In the genomic region with DNA sequence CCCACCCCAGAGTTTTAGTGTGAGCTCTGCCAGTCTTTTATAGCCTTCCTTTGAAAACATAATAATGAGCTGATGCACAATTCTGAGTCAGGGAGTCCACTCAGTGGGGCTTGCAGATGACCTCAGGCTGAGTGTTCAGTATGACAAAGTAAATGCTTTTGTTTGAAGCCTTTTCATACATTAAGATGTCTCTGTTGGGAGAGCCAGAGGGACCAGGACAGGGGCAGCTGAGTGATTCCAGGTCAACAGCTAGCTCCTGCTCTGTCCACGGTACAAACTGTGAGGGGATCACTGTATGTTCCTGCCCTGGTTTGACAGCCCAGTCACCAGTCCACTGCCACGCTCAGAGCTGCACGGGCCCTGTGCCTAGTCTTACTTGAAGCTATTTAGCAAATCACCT, we compare ENCODE assay signal across 10 mouse cellular contexts. TPM values are rescaled to one million over a fixed set of nuclear protein-coding genes. Genes with fewer than 3 reads are reported as not detected.
DNase-seq lines count a peak whose midpoint lies in the region; ATAC-seq and TF ChIP-seq lines count a peak whose summit lies in the region.
"Had no signal": no experiment of that assay in that cellular context is flagged by ENCODE, and none has a peak within 500 bp of the region (broad histone marks: within the 10 kb centered on the region; RNA-seq: fewer than 3 reads in every experiment).

No protein-coding gene starts in this region.

- H3K27ac ChIP-seq in hindbrain, embryonic 11.5 days (ENCODE audit: low read depth, low read length), result peak overlapping the region; percentile 97
- no peak overlapping the region for H3K27ac ChIP-seq in hindbrain, postnatal 0 days
- no peak overlapping the region; the same call in 1 of the 2 replicates for H3K27ac ChIP-seq in forebrain, embryonic 14.5 days (ENCODE audit: low read depth, low read length)

- ATAC-seq in hindbrain, embryonic 11.5 days (ENCODE audit: low FRiP score), result peak; percentile 51
- ATAC-seq in hindbrain, postnatal 0 days, result no peak
- ATAC-seq in Patski, result peak; percentile 52
- no peak for ATAC-seq in forebrain, embryonic 14.5 days
- ATAC-seq in inflammation-experienced regulatory T-cells, adult 6 months, result no peak

- DNase-seq in hindbrain, embryonic 11.5 days (ENCODE audit: low spot score), result peak; percentile 61
- DNase-seq in hindbrain, postnatal 0 days (ENCODE audit: low spot score), result no peak
- DNase-seq in Patski (ENCODE audit: low read depth, low spot score), result peak; percentile 54
- DNase-seq in forebrain, embryonic 14.5 days (ENCODE audit: low spot score), result peak; percentile 41
- DNase-seq in neural tube, embryonic 10.5 days (ENCODE audit: extremely low spot score, low spot score), result peak; percentile 69
- DNase-seq in spleen, postnatal 14 days (ENCODE audit: low spot score in 2 of 2), result no peak
- DNase-seq in layer of hippocampus, adult 11-12 months (ENCODE audit: low spot score), result no peak

- in situ Hi-C loops in Patski (cut with MboI; ENCODE audit: low pct_unique_long_range_greater_than_20kb), result no loop called here

- no peaks in the 10 kb centered on the region for H3K27me3 ChIP-seq in hindbrain, embryonic 11.5 days (ENCODE audit: control insufficient read depth, insufficient read depth, low read length)
- no peaks in the 10 kb centered on the region for H3K27me3 ChIP-seq in hindbrain, postnatal 0 days (ENCODE audit: insufficient read depth, low read length)
- H3K27me3 ChIP-seq in Patski, result no peaks in the 10 kb centered on the region
- no peaks in the 10 kb centered on the region for H3K27me3 ChIP-seq in forebrain, embryonic 14.5 days (replicated peaks; ENCODE audit: control insufficient read depth, insufficient read depth, low read length)

- peak overlapping the region; percentile 23; the same call in 1 of the 2 replicates for H3K9ac ChIP-seq in hindbrain, embryonic 11.5 days (ENCODE audit: low read depth, low read length)
- no peak overlapping the region for H3K9ac ChIP-seq in hindbrain, postnatal 0 days (replicated peaks; ENCODE audit: low read length)
- H3K9ac ChIP-seq in forebrain, embryonic 14.5 days (ENCODE audit: low read length), result no peak overlapping the region

- no peak for TF ChIP-seq CTCF in hindbrain, postnatal 0 days (IDR thresholded peaks at IDR 0.05; ENCODE audit: low read depth)
- no peak for TF ChIP-seq CTCF in Patski (IDR thresholded peaks at IDR 0.05)

- H3K4me2 ChIP-seq in hindbrain, embryonic 11.5 days (replicated peaks; ENCODE audit: low read depth, low read length), result no peak overlapping the region
- no peak overlapping the region for H3K4me2 ChIP-seq in hindbrain, postnatal 0 days (ENCODE audit: low read depth, low read length)
- no peak overlapping the region for H3K4me2 ChIP-seq in forebrain, embryonic 14.5 days (ENCODE audit: low read length)

- no peaks in the 10 kb centered on the region for H3K9me3 ChIP-seq in hindbrain, embryonic 11.5 days (ENCODE audit: control insufficient read depth, low read length)
- H3K9me3 ChIP-seq in hindbrain, postnatal 0 days (ENCODE audit: low read length), result no peaks in the 10 kb centered on the region
- H3K9me3 ChIP-seq in forebrain, embryonic 14.5 days (replicated peaks; ENCODE audit: control insufficient read depth, low read length), result no peaks in the 10 kb centered on the region

- POLR2A ChIA-PET in Patski (lab: Charles Lee), result no interaction called here

- CTCF ChIA-PET in Patski (lab: Charles Lee), result no interaction called here

- H3K4me1 ChIP-seq in hindbrain, embryonic 11.5 days (replicated peaks; ENCODE audit: control insufficient read depth, insufficient read depth, low read length), result peaks cover 8% of the 10 kb centered on the region
- peaks cover 5% of the 10 kb centered on the region for H3K4me1 ChIP-seq in hindbrain, postnatal 0 days (ENCODE audit: insufficient read depth, low read length)
- H3K4me1 ChIP-seq in forebrain, embryonic 14.5 days (ENCODE audit: control insufficient read depth, insufficient read depth, low read length), result peaks cover 9% of the 10 kb centered on the region

- no peaks in the 10 kb centered on the region for H3K36me3 ChIP-seq in hindbrain, embryonic 11.5 days (ENCODE audit: control insufficient read depth, insufficient read depth, low read length)
- no peaks in the 10 kb centered on the region for H3K36me3 ChIP-seq in hindbrain, postnatal 0 days (ENCODE audit: insufficient read depth, low read length)
- H3K36me3 ChIP-seq in forebrain, embryonic 14.5 days (ENCODE audit: control insufficient read depth, insufficient read depth, low read length), result no peaks in the 10 kb centered on the region

- WGBS in hindbrain, embryonic 11.5 days, result 0% methylated on average over 3 of the region's 3 CpGs
- 31% methylated on average over 3 of the region's 3 CpGs for WGBS in hindbrain, postnatal 0 days
- 18% methylated on average over 3 of the region's 3 CpGs for WGBS in forebrain, embryonic 14.5 days

- no peak overlapping the region for H3K4me3 ChIP-seq in hindbrain, embryonic 11.5 days (ENCODE audit: low read depth, low read length)
- no peak overlapping the region for H3K4me3 ChIP-seq in hindbrain, postnatal 0 days (ENCODE audit: low read length)
- H3K4me3 ChIP-seq in forebrain, embryonic 14.5 days (ENCODE audit: low read depth, low read length), result no peak overlapping the region

RNA-seq across cellular contexts. Expression of a gene that starts 26.6 kb away (rescaled TPM):
- 40.0 and 48.4 TPM in 2 replicates for polyA plus RNA-seq in hindbrain, embryonic 11.5 days (2014; fragmentation: Nextera tagmentation; extraction: Ambion mirVana)
- 4.9 and 8.6 TPM in 2 replicates for total RNA-seq in hindbrain, postnatal 0 days (2014; rRNA removed)
- 6.2 and 7.1 TPM in 2 replicates for polyA plus RNA-seq in hindbrain, postnatal 0 days (2015; fragmentation: Nextera tagmentation; extraction: Ambion mirVana)
- polyA plus RNA-seq in Patski (2021), result 0.04 TPM
- 3.0 and 3.8 TPM in 2 replicates for polyA plus RNA-seq in forebrain, embryonic 14.5 days (2014; fragmentation: Nextera tagmentation; extraction: Ambion mirVana)
- 1 to 10 TPM in 1 of 3 experiments, under 1 TPM in 1, not detected in 1; 0.41 to 1.1 TPM for polyA plus RNA-seq in inflammation-experienced regulatory T-cells, adult 6 months (2017; shearing (Covaris generic))
- total RNA-seq: MEL had no signal

RNA-seq across cellular contexts. Expression of a gene that starts 34.4 kb away (rescaled TPM):
- polyA plus RNA-seq in hindbrain, embryonic 11.5 days (2014; fragmentation: Nextera tagmentation; extraction: Ambion mirVana), result not detected in 2 replicates
- not detected in 2 replicates for total RNA-seq in hindbrain, postnatal 0 days (2014; rRNA removed)
- polyA plus RNA-seq in hindbrain, postnatal 0 days (2015; fragmentation: Nextera tagmentation; extraction: Ambion mirVana), result 0.23 TPM in 1 of 2 replicates, not detected in the other
- not detected for polyA plus RNA-seq in Patski (2021)
- not detected in 2 replicates for polyA plus RNA-seq in forebrain, embryonic 14.5 days (2014; fragmentation: Nextera tagmentation; extraction: Ambion mirVana)
- polyA plus RNA-seq in inflammation-experienced regulatory T-cells, adult 6 months (2017; shearing (Covaris generic)), result not detected
- total RNA-seq: layer of hippocampus, postnatal 14 days; MEL had no signal

Comparison
In these comparisons a context has a peak if more than half of its experiments do, and no peak if none do; other contexts are left out.
1. ATAC-seq: peak in hindbrain, embryonic 11.5 days (single experiment) and Patski (single experiment); none in hindbrain, postnatal 0 days (single experiment), forebrain, embryonic 14.5 days (single experiment) and inflammation-experienced regulatory T-cells, adult 6 months (single experiment).
2. DNase-seq: peak in hindbrain, embryonic 11.5 days (single experiment), Patski (single experiment), forebrain, embryonic 14.5 days (single experiment) and neural tube, embryonic 10.5 days (single experiment); none in hindbrain, postnatal 0 days (single experiment), spleen, postnatal 14 days (0 of 2) and layer of hippocampus, adult 11-12 months (single experiment).